Mouse (Mus musculus): ENCODE measurements around the gene Kcnk4. TPM values are rescaled to one million over a fixed set of nuclear protein-coding genes. Genes with fewer than 3 reads are reported as not detected.

Kcnk4 gene
- polyA plus RNA-seq (2017; shearing (Covaris generic)), result not detected

DNA sequence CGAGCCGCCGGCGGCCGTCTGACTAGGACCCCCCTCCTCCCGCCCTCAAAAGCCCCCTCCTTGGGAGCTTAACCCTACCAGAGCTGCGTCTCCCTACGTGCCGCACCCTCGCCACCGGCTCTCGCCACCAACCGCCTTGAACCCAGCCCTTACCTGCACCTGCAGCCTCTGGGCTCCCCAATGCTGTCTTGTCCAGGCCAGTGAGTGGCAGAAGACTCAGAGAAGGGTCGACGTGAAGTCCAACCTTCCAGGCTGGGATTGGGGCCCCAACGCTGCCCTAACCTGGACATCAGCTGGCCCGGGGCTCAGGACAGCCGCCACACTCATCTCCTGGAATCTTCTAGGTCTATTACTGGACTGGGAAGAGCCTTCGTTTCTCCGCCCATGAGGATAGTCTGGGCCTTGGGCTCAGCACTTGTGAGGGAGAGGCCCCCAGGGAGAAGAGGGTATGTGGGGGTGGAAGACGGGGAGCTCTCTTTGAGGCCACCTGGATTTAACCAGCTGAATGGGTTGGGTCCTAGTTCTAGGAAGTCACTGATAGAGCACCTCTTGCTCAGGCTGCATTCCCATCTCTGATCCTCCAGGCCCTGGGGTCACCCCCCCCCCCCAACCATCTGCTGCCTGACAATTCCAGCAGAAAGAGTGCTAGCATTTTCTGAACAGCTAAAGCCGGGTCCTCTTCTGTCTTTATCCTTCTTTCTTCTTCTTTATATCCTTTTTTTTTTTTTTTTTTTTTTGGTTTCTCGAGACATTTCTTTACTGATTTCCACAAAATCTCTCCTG, at the start of gene Kcnk4:
TSS of gene Kcnk4 (minus strand) at position 321 of the 783 bp plus-strand sequence.

DNA sequence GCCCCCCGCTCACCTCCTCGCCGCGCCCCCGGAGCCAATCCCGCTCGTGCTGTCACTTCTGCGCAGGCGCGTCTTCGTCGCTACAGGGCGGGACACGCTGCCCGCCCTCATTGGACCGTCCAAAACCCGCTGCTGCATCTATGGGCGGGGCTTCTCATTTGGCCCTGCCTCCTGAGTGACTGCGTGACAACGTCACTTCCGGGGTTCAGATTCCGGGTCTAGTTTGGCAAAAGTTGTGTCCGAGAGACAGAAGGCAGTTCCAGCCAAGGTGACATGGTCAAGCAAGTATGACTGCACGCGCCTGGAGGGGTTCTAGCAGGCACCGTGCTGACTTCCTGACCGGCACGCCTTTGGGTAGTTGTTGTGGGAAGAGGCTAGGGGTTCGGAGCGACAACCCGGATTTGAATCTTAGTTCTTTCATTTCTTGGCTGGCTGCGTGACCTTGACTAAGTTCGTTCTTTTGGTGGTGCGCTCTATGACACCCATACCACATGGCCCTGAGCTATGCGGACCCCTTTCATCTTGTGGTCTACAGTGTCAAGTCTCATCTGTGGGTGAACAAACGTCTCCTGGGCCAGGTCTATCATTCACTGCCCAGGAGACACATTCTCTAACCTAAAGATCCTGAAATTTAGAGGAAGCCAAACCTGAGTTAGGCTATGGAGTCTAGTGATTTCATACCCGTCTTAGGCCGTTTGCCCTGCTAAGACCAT, 46.2 kb upstream of the Kcnk4 start, which contains the start of gene Fkbp2:
TSS of gene Fkbp2 (minus strand) at position 121 of the 713 bp plus-strand sequence.

DNA sequence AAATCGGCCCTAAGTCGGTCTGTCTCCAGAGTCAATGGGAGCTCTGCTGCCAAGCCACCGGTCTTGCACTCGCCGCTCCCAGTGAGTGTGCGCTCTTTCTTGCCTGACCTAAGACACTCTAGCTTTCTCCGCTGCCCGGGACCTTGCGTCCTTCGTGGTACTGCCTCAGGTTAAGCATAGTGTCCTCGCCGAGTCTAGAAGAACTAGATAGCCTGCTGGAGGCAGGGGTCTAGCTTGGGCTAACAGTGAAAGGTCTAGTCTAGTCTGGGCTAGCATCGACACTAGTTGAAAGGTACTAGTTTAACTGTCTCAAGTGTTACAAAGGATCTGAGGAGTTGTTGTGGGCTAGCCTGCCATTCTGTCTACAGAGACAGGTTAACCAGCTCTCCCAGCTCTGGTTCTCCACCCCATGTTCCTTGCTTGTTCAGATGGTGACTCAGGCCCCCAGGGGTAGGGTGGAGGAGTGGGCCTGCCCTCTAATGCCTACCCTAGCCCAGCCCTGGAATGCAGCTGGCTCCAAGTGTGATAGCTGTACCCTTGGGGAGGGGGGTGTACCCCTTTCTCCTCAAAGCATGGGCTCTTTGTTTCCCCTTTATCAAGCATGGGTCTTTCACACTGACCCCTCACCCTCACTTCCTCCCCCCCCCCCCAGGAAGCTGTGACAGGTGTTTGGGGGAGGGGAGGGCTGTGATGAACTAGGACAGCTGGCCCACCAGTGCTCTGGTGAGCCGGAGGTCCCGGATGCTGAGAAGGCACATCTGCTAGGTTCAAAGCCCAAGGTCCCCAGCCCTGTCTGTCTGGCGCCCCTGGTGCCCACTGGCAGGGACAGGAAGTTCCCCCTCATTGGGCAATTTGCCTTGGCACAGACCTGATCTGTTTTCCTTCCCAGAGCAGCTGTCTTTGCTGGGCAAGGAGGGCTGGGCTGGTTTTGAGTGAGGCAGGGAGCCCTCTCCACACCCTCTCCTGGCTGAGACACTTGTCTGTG, 41.5 kb upstream of the Kcnk4 start, which contains the start of gene Plcb3:
TSS of gene Plcb3 (minus strand) at position 934 of the 985 bp plus-strand sequence.

DNA sequence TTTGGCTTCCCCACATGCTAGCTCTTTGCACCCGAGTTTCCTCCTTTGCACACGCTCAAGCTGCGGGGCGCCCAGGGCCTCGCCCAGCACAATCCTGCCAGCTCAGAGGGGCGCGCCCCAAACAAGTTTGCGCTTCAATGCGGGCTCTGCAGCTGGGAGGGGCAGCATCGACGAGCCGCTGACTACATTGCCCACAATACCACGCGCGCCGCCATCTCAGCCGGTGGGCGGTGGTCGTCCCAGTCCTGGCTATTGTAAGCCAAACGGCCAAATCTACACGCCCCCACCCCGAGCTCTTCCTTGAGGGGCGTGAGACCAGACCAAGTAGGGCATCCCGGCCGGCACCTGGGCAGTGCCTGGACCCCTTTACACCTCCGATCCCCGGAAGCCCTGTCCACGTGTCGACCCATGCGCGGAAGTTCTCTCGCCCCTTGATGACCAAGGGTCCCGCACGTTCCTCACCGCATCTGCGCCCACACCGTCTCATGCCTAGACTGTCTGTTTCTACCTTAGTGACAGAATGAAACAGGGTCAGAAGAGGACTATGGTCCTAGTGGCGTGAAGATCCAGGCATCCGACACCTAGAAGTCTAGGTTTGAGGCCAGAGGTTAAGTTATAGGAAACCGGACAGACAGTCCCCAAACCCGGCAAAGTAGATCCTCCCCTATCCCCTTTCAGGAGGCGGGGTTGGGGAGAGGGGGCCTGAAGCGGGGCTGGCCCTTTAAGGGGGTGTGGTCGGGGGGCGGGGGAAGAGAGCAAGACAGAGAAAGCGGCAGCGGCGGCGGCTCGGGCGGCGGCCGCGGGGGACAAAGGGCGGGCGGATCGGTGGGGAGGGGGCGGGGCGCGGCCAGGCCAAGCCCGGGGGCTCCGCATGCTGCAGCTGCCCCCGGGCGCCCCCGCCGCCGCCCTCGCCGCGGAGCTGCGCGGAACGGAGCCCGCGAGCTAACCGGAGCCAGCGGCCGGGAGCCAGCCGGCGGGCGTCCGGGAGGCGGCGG, 40.2 kb upstream of the Kcnk4 start, which contains the start of gene Ppp1r14b:
TSS of gene Ppp1r14b (plus strand) at position 758 of the 995 bp plus-strand sequence.

DNA sequence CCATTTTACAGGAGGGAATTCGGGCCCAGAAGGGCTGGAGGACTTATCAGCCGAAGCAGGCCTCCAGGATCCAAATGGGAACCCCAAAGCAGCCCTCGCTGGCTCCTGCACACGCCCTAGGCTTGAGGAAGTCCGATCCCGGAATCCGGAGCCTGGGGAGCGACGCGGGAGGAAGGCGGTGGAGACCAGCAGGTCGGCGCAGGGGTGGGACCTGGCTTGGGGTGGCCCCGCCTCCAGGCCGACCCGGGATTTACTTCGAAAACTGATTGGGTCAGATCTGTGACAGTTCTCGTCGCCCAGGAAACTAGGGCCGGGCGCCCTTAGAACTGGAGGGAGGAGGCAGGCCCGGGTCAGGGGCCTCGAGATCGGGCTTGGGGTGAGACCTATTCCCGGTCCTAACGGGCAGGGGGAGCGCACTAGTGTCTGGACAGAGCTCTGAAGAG, 8.0 kb upstream of the Kcnk4 start, which contains the start of gene Gpr137:
TSS of gene Gpr137 (minus strand) at position 232 of the 443 bp plus-strand sequence.

DNA sequence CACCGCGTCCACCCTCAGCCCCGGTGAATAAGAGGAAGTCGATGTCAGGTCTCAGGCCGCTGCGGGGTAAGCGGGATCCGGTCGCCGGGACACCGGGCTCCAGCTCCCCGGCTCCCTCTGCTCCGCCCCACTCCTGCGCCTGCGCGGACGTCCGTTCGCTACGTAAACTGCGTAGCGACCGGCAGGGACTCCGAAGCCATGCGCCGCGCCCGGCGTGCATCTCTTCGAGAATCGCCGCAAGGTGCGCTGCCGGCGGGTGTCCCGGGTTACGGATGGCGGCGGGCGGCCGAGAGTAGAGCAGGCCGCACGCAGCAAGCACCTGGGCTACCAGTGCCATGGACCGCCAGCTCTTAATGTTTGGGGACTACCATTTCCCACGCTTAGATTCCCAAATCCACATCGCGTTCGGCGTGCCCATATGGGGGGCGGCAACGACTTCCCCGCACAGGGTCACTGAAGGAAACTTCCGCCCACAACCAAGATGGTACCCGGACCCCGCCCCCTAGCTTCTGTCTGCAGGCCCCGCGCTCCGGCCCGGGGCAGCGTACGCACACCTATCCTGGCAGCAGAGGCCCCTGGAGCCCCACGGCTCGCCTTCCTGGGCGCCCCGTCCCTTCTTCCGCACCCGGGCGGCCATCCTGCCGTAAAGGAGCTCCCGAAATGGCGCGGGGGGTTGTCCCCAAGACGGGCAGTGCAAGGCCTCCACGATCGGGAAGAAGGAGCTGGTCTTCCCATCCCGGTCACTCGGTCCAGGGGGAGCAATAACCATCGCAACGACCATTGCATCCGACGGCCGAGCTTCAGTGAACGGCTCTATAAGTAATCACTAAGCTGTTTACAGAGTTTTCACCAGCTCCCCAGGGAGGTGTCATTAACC, 7.3 kb upstream of the Kcnk4 start, which contains the start of gene Bad:
TSS of gene Bad (plus strand) at position 490 of the 877 bp plus-strand sequence.

DNA sequence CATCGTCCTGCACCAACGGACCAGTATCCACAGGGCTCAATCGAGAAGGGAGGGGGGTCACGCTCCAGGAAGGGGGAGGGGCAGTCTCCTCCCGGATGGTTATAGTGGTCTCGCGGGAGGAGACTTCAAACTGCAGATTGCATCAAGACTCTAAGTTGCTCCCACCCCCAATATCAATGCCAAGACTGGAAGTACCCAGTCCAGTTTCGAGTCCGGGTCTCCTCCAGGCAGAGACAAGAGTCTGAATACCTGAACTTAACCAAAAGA, 9.1 kb downstream of the Kcnk4 start, which contains the start of gene Catsperz:
TSS of gene Catsperz (minus strand) at position 74 of the 267 bp plus-strand sequence.

DNA sequence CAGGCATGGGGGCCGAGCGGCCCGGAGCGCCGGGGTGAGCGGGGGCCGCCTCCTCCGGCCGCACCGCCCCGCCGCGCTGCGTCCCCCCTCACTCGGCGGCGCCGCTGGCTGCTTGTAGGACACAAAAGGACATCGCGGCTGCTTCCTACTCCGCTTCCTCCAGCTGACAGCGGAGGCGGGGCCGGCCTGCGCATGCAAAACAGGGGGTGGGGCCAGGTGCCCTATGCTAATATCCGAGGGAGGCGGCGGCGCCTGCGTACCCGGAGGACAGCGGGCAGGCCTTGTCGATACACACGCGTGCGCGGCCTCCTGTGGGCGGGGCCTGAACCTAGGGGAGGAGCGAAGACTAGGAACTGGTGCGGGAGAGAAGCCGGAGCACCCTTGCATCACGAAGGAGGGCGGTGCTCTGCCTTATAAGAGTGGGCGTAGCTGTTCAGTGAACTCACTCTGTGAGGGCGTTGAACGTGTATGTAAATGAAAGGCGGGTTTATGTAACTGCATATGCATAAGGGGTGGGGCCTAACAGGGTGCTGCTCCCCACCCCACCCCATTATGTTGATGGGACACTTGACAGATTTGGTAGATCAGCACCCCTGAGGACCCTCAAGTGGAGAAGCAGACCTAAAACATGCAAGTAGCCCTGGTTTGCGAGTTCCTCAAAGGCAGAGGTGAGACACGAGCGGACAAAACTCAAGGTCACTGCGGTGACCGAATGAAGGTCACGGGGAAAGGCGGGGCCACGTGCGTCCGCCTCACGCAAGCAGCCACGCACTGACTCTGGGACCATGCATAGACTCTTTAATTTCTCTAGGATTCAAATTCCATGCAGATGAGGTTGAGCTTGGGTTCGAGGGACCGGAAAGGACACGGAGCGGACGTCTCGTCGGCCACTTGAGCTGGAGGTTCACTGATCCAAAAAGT, 12.4 kb downstream of the Kcnk4 start, which contains the start of gene Esrra:
TSS of gene Esrra (minus strand) at position 167 of the 921 bp plus-strand sequence.

DNA sequence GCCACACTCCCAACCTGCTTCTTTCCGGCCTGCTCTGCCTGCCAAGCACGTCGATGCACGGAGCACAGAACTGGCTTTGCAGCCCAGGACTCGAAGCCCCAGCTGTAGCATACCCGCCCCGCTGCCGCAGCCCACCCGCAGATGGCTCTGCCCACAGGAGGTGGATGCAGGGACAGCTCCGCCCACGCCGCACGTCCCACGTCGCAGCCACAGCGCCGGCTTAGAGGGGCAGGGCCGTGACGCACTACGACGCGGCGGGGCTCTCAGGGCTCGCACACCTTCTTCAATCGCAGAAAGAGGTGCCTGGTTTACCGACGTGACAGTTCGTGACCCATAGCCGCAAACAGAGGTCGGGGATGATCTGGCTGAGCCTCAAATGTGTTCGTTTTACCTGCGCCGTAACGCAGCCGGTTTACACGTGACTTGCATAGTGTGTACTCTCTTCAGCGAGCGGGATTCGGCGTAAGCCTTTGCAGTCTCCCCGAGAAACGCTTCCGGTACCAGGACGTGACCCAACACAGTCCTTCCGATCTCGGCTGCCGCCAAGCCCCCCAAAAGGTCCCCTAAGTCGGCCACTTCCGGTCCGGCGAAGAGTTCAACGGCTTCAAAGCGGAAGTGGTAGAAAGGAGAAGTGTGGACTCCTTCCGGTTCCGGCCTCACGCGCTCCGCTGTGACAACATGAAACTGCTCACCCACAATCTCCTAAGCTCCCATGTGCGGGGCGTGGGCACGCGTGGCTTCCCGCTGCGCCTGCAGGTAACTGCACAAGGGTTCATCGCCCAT, 24.6 kb downstream of the Kcnk4 start, which contains the start of the genes Trmt112 and Prdx5:
TSS of gene Trmt112 (plus strand) at position 192 of the 783 bp plus-strand sequence.
TSS of gene Prdx5 (minus strand) at position 600 of the 783 bp plus-strand sequence.

Other genes with a start within 250 kb of the Kcnk4 start
- gene Rps6ka4, start 93.9 kb downstream of the Kcnk4 start, polyA plus RNA-seq (2017; shearing (Covaris generic)), result 31.3 TPM
- gene Ccdc88b, start 76.3 kb downstream of the Kcnk4 start, polyA plus RNA-seq (2017; shearing (Covaris generic)), result 48.7 TPM
- gene Trmt112, start 24.8 kb downstream of the Kcnk4 start, polyA plus RNA-seq (2017; shearing (Covaris generic)), result 234 TPM
- 267 TPM for gene Prdx5, start 24.4 kb downstream of the Kcnk4 start, polyA plus RNA-seq (2017; shearing (Covaris generic))
- gene Esrra, start 12.7 kb downstream of the Kcnk4 start, polyA plus RNA-seq (2017; shearing (Covaris generic)), result 6.6 TPM
- gene Catsperz, start 9.1 kb downstream of the Kcnk4 start, polyA plus RNA-seq (2017; shearing (Covaris generic)), result not detected
- 43.9 TPM for gene Bad, start 7.3 kb upstream of the Kcnk4 start, polyA plus RNA-seq (2017; shearing (Covaris generic))
- gene Gpr137, start 8.0 kb upstream of the Kcnk4 start, polyA plus RNA-seq (2017; shearing (Covaris generic)), result 17.8 TPM
- gene Ppp1r14b, start 40.5 kb upstream of the Kcnk4 start, polyA plus RNA-seq (2017; shearing (Covaris generic)), result 32.3 TPM
- 7.2 TPM for gene Plcb3, start 42.0 kb upstream of the Kcnk4 start, polyA plus RNA-seq (2017; shearing (Covaris generic))
- gene Fkbp2, start 46.0 kb upstream of the Kcnk4 start, polyA plus RNA-seq (2017; shearing (Covaris generic)), result 53.6 TPM
- gene Vegfb, start 53.1 kb upstream of the Kcnk4 start, polyA plus RNA-seq (2017; shearing (Covaris generic)), result 1.2 TPM
- gene Dnajc4, start 58.1 kb upstream of the Kcnk4 start, polyA plus RNA-seq (2017; shearing (Covaris generic)), result 66.9 TPM
- 38.9 TPM for gene Nudt22, start 61.6 kb upstream of the Kcnk4 start, polyA plus RNA-seq (2017; shearing (Covaris generic))
- 8.5 TPM for gene Trpt1, start 61.6 kb upstream of the Kcnk4 start, polyA plus RNA-seq (2017; shearing (Covaris generic))
- 429 TPM for gene Fermt3, start 85.0 kb upstream of the Kcnk4 start, polyA plus RNA-seq (2017; shearing (Covaris generic))
- gene Stip1, start 105.5 kb upstream of the Kcnk4 start, polyA plus RNA-seq (2017; shearing (Covaris generic)), result 157 TPM
- 2.8 TPM for gene Macrod1, start 122.3 kb upstream of the Kcnk4 start, polyA plus RNA-seq (2017; shearing (Covaris generic))
- 0.05 TPM for gene Flrt1, start 171.2 kb upstream of the Kcnk4 start, polyA plus RNA-seq (2017; shearing (Covaris generic))